In genomic region chr19:23972881-23973649, GRCm38 (mm10) we compare ENCODE assay signal across 8 mouse cellular contexts. TPM values are rescaled to one million over a fixed set of nuclear protein-coding genes. Genes with fewer than 3 reads are reported as not detected.
DNase-seq lines count a peak whose midpoint lies in the region; ATAC-seq and TF ChIP-seq lines count a peak whose summit lies in the region.

No protein-coding gene starts in this region.

- H3K4me2 ChIP-seq in forebrain, embryonic 12.5 days, result no peak overlapping the region
- H3K4me2 ChIP-seq in lung, embryonic 14.5 days, result 0 out of 2 replicates have a peak overlapping the region, but pooled peaks have one; percentile 3

- no peaks in the 10 kb centered on the region for H3K27me3 ChIP-seq in forebrain, embryonic 12.5 days
- H3K27me3 ChIP-seq in lung, embryonic 14.5 days (ENCODE audit: insufficient read depth, low read length), result no peaks in the 10 kb centered on the region

- 64% methylated on average over 16 of the region's 16 CpGs for WGBS in forebrain, embryonic 12.5 days
- 47% methylated on average over 16 of the region's 16 CpGs for WGBS in lung, embryonic 14.5 days

- no peak overlapping the region for H3K4me3 ChIP-seq in forebrain, embryonic 12.5 days (replicated peaks)
- H3K4me3 ChIP-seq in lung, embryonic 14.5 days (ENCODE audit: low read depth, low read length), result no peak overlapping the region

- DNase-seq in ovary, postnatal 36 days (ENCODE audit: low spot score), result peak; percentile 44
- no peak for DNase-seq in ovary, postnatal 14 days (ENCODE audit: low spot score)
- peak; percentile 79 to 86 for DNase-seq in heart, postnatal 10 days
- DNase-seq in lung, embryonic 14.5 days, result peak; percentile 82
- no peak for DNase-seq in layer of hippocampus, adult 11-12 months (ENCODE audit: low spot score)

- H3K36me3 ChIP-seq in forebrain, embryonic 12.5 days (replicated peaks), result no peaks in the 10 kb centered on the region
- H3K36me3 ChIP-seq in lung, embryonic 14.5 days (ENCODE audit: insufficient read depth), result no peaks in the 10 kb centered on the region

- peaks cover 8% of the 10 kb centered on the region for H3K4me1 ChIP-seq in forebrain, embryonic 12.5 days
- peaks cover 8% of the 10 kb centered on the region; the same call in 1 of the 2 replicates for H3K4me1 ChIP-seq in lung, embryonic 14.5 days (ENCODE audit: insufficient read depth)

- H3K9ac ChIP-seq in forebrain, embryonic 12.5 days, result no peak overlapping the region
- no peak overlapping the region for H3K9ac ChIP-seq in lung, embryonic 14.5 days

- intact Hi-C loops in heart, postnatal 10 days (cut with DNase I), result loop anchor here (2.0 kb wide), 1 partner anchor 58 kb away; the partner anchor contains the start of gene Fam189a2

- TF ChIP-seq CTCF in lung, embryonic 14.5 days (IDR thresholded peaks at IDR 0.05; ENCODE audit: low read depth), result 0 out of 2 replicates have a peak, but pooled peaks have one; percentile 12

- H3K9me3 ChIP-seq in forebrain, embryonic 12.5 days, result no peaks in the 10 kb centered on the region
- H3K9me3 ChIP-seq in lung, embryonic 14.5 days (ENCODE audit: low read depth, low read length), result no peaks in the 10 kb centered on the region

- H3K27ac ChIP-seq in forebrain, embryonic 12.5 days, result no peak overlapping the region
- H3K27ac ChIP-seq in lung, embryonic 14.5 days (ENCODE audit: low read depth), result peak overlapping the region; percentile 48; the same call in 1 of the 2 replicates

- peak; percentile 58 for ATAC-seq in forebrain, embryonic 12.5 days (ENCODE audit: low FRiP score)
- peak; percentile 92 for ATAC-seq in lung, embryonic 14.5 days (ENCODE audit: insufficient read depth)
- ATAC-seq in megakaryocyte, adult 5-6 weeks (ENCODE audit: poor library complexity, severe bottlenecking), result no peak
- ATAC-seq in monocyte, adult 5-6 weeks (replicated peaks; ENCODE audit: insufficient number of reproducible peaks, low FRiP score, low TSS enrichment, poor library complexity, severe bottlenecking), result no peak

RNA-seq across cellular contexts. Expression of gene Fam189a2, which starts 57.8 kb away (rescaled TPM):
- polyA plus RNA-seq in forebrain, embryonic 12.5 days (2016; fragmentation: Nextera tagmentation; extraction: Ambion mirVana), result 0.47 and 0.63 TPM in 2 replicates
- total RNA-seq in heart, postnatal 10 days (2021), result 10 to 100 TPM; 66.0 to 76.8 TPM
- polyA plus RNA-seq in lung, embryonic 14.5 days (2014; fragmentation: Nextera tagmentation; extraction: Ambion mirVana), result 1.2 and 1.4 TPM in 2 replicates
- 0.42 TPM in 1 of 2 replicates, not detected in the other for total RNA-seq in megakaryocyte, adult 5-6 weeks (2015)
- 0.33 TPM in 1 of 2 replicates, not detected in the other for total RNA-seq in megakaryocyte, adult 5-6 weeks (2017)
- total RNA-seq in monocyte, adult 5-6 weeks (2017), result not detected in 3 replicates

Comparison
In these comparisons a context has a peak if more than half of its experiments do, and no peak if none do; other contexts are left out.
1. DNase-seq: peak in ovary, postnatal 36 days (single experiment), heart, postnatal 10 days (2 of 2) and lung, embryonic 14.5 days (single experiment); none in ovary, postnatal 14 days (single experiment) and layer of hippocampus, adult 11-12 months (single experiment).
2. ATAC-seq: peak in forebrain, embryonic 12.5 days (single experiment) and lung, embryonic 14.5 days (single experiment); none in megakaryocyte, adult 5-6 weeks (single experiment) and monocyte, adult 5-6 weeks (single experiment).
3. RNA of gene Fam189a2, which starts 57.8 kb away (total RNA-seq): 66.0 to 76.8 TPM in heart, postnatal 10 days; 0.33 to 0.42 TPM in megakaryocyte, adult 5-6 weeks and not detected in monocyte, adult 5-6 weeks; every median in the first group is over 10 times any median in the second.